Mouse (Mus musculus) stomach, embryonic 16.5 days (tissue): ENCODE measurements around the gene Slc1a5. TPM values are rescaled to one million over a fixed set of nuclear protein-coding genes. Genes with fewer than 3 reads are reported as not detected.

Experiments used
- ATAC-seq: fragments of 200-750 bp; cut with Nextera tagmentation; 2 replicates; pipeline ENCODE4 v1.8.0; 2017; ENCODE audit warnings: moderate number of reproducible peaks, moderate TSS enrichment; ENCODE audit not compliant: insufficient read depth, low FRiP score
- H3K27ac ChIP-seq: fragments of 300-500 bp; sonication (generic); 2 replicates; pipeline ENCODE4 v1.5.1; 2014; ENCODE audit warnings: low read length
- H3K27me3 ChIP-seq: fragments of 300-500 bp; sonication (generic); 2 replicates; pipeline ENCODE4 v1.6.1; 2014; ENCODE audit warnings: low read length, control low read depth, mixed read lengths; ENCODE audit not compliant: control insufficient read depth, insufficient read depth
- H3K36me3 ChIP-seq: fragments of 300-500 bp; sonication (generic); 2 replicates; pipeline ENCODE4 v1.6.1; 2014; ENCODE audit warnings: low read length; ENCODE audit not compliant: control insufficient read depth, insufficient read depth
- H3K4me1 ChIP-seq: fragments of 300-500 bp; sonication (generic); 2 replicates; pipeline ENCODE4 v1.6.1; 2014; ENCODE audit warnings: low read length, control low read depth, mixed read lengths; ENCODE audit not compliant: control insufficient read depth, insufficient read depth
- H3K4me2 ChIP-seq: fragments of 300-500 bp; sonication (generic); 2 replicates; pipeline ENCODE4 v1.6.1; 2014; ENCODE audit warnings: low read depth, low read length, mixed read lengths
- H3K4me3 ChIP-seq: fragments of 300-500 bp; sonication (generic); replicated peaks from 2 replicates; pipeline ENCODE4 v1.5.1; 2014; ENCODE audit warnings: mild to moderate bottlenecking, low read length
- H3K9ac ChIP-seq: fragments of 300-500 bp; sonication (generic); 2 replicates; pipeline ENCODE4 v1.6.1; 2014; ENCODE audit warnings: low read length
- H3K9me3 ChIP-seq: fragments of 300-500 bp; sonication (generic); replicated peaks from 2 replicates; pipeline ENCODE4 v1.6.1; 2016; ENCODE audit warnings: low read length, control low read depth; ENCODE audit not compliant: control insufficient read depth
- WGBS: fragments of 180-500 bp; shearing (Covaris S2); extraction: QIAGEN DNeasy Blood & Tissue Kit; methylation state at CpG from one replicate; pipeline ENCODE4 v1.1.7; 2014; 5-methylcytosine and 5-hydroxymethylcytosine counted together
- polyA plus RNA-seq: library from polyadenylated mRNA; unstranded; fragments of >200 nt; fragmentation: Nextera tagmentation; extraction: Ambion mirVana; gene quantifications from 2 replicates; pipeline ENCODE4 v1.2.1, GENCODE M21; 2015

Slc1a5 gene
- polyA plus RNA-seq, 1 experiment from 2014 or later, result 46.6 TPM

GRCm38 (mm10) chr7:16780076-16780475 is 1.1 kb upstream of the Slc1a5 start:
- Histone ChIP-seq H3K36me3 (no peaks in the 10 kb centered on the region), H3K27ac (no peak overlapping the region), H3K9ac (no peak overlapping the region), H3K9me3 (no peaks in the 10 kb centered on the region), H3K27me3 (no peaks in the 10 kb centered on the region), H3K4me2 (no peak overlapping the region), H3K4me1 (peaks cover 30% of the 10 kb centered on the region), H3K4me3 (no peak overlapping the region)
- WGBS, result 54% methylated on average over 5 of the region's 5 CpGs
- ATAC-seq, result no peak

- Histone ChIP-seq H3K9ac (peak overlapping the region; percentile 87), H3K27me3 (no peaks in the 10 kb centered on the region), H3K27ac (peak overlapping the region; percentile 54), H3K4me1 (peaks cover 34% of the 10 kb centered on the region), H3K9me3 (no peaks in the 10 kb centered on the region), H3K4me2 (peak overlapping the region; percentile 97), H3K36me3 (no peaks in the 10 kb centered on the region), H3K4me3 (peak overlapping the region; percentile 70)
- WGBS, result under 1% methylated on average over 10 of the region's 10 CpGs
- ATAC-seq, result peak; percentile 2; the same call in 1 of the 2 replicates
Observed at GRCm38 (mm10) chr7:16781555-16781815, 345 bp downstream of the Slc1a5 start.

GRCm38 (mm10) chr7:16781816-16782554 is 845 bp downstream of the Slc1a5 start:
- under 1% methylated on average over 60 of the region's 60 CpGs for WGBS
- Histone ChIP-seq H3K9ac (peak overlapping the region; percentile 87), H3K27me3 (no peaks in the 10 kb centered on the region), H3K9me3 (no peaks in the 10 kb centered on the region), H3K36me3 (no peaks in the 10 kb centered on the region), H3K27ac (peak overlapping the region; percentile 54), H3K4me3 (peak overlapping the region; percentile 70), H3K4me1 (peaks cover 34% of the 10 kb centered on the region), H3K4me2 (peak overlapping the region; percentile 97)
- peak; percentile 6; the same call in 1 of the 2 replicates for ATAC-seq

DNA sequence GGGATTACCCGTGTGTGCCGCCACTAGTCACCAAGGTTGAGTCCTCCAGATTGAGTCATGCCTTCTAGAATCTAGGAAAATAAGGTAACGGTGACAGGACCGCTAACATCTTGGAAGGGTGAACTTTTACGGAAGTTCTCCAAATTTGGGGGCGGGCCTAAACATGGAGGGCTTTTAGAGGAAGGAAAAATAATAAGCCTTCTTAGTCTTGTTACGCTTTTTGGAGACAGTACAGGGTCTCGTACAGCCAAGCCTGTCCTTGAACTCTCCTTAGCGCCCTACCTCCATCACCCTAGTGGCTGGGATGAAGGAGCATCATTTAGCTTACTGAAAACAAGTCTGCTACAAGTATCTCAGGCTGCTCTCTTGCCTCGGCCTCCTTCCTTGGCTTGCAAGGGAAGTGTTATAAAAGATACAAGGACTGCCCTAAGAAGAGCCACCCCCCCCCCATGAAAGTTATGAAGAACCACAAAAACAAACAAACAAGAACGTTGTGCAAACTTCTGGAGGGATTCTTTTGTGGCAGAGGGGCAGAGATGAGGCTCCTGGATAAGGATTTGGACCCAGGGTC is 1.5 kb downstream of the Slc1a5 start:
- 4% methylated on average over 11 of the region's 11 CpGs for WGBS
- no peak overlapping the region for H3K27ac ChIP-seq
- H3K4me1 ChIP-seq, result peaks cover 34% of the 10 kb centered on the region
- H3K9me3 ChIP-seq, result no peaks in the 10 kb centered on the region
- H3K4me3 ChIP-seq, result peak overlapping the region; percentile 70
- peak overlapping the region; percentile 97 for H3K4me2 ChIP-seq
- no peaks in the 10 kb centered on the region for H3K27me3 ChIP-seq
- no peaks in the 10 kb centered on the region for H3K36me3 ChIP-seq
- no peak for ATAC-seq
- peak overlapping the region; percentile 87 for H3K9ac ChIP-seq

DNA sequence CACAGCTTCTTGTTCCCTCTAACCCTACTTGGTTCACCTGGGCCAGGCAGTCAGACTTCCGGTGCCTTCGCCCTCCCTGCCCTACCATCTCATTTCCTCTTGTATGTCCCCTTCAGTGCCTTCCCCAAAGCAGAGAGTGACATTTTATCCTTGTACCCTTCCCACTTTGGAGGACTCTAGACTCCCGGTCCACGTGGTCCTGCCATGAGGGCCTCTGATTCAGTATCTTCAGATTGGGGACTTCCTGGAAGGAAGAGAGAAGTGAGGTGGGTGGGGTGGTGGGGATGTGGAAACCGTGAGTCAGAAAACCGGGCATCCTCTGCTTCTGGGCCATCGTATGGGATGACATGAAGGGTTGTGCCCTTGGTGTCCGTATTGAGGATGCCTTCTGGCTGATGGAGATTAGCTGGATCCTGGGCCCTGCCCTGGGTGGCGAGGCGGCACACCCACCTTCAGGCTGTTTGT is 2.1 kb downstream of the Slc1a5 start:
- Histone ChIP-seq H3K4me2 (peak overlapping the region; percentile 97), H3K9me3 (no peaks in the 10 kb centered on the region), H3K36me3 (no peaks in the 10 kb centered on the region), H3K27ac (no peak overlapping the region), H3K4me1 (peaks cover 34% of the 10 kb centered on the region), H3K4me3 (peak overlapping the region; percentile 70), H3K27me3 (no peaks in the 10 kb centered on the region), H3K9ac (peak overlapping the region; percentile 87)
- 0 out of 2 replicates have a peak, but pooled peaks have one; percentile 11 for ATAC-seq
- 23% methylated on average over 10 of the region's 10 CpGs for WGBS

DNA sequence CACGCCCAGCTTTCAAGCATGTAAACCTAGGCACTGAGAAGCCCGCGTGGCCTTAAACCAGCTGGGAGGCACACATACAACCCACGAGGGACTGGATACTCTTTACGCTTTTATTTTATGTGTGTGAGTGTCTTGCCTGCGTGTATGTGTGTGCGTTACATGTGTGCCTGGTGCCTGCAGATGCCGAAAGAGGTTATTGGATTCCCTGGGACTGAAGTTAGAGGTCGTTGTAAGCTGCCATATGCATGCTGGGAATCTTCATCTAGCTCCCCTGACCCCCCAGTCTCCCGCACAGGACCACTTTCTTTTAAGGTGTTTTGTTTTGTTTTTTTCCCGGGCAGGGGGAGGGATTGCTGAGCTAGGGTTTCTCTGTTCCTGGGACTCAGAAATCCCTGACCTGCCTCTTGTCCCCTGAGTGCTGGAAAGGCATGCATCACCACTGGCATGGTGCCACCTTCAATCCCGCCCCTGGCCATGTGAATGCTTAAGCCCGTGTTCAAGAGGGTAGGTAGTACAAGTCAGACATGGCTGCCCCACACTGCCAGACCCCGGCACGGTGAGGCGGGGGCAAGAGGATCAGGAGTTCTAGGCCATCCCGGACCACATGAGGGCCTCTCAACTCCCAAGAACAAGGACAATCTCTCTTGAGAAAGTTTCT is 2.7 kb downstream of the Slc1a5 start:
- WGBS, result 40% methylated on average over 17 of the region's 17 CpGs
- Histone ChIP-seq H3K4me2 (peak overlapping the region; percentile 97), H3K9me3 (no peaks in the 10 kb centered on the region), H3K36me3 (no peaks in the 10 kb centered on the region), H3K27ac (no peak overlapping the region), H3K4me3 (peak overlapping the region; percentile 70), H3K4me1 (peaks cover 34% of the 10 kb centered on the region), H3K27me3 (no peaks in the 10 kb centered on the region), H3K9ac (peak overlapping the region; percentile 87)
- no peak for ATAC-seq

DNA sequence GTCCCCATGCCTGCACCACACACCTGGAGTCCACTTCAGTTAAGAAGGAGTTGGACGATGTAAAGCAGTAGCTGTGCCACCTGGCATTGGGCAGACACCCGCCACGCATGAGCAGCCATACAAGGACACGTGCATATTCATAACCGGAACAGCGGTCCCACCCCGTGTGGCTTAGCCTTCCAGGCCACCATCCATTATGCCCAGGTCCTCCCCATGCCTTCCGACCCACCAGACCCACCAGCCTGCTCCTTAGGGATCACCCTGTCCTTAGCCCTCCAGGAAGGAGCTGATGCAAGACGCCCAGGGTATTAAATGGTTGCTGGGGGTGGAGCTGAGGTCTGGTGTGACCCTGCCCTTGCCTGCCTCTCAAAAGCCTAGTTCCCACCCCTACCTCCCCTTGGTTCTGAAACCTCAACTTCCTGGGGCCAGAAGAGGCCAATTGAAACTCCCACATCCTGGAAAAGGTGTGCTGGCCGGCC is 3.4 kb downstream of the Slc1a5 start:
- Histone ChIP-seq H3K4me3 (peak overlapping the region; percentile 70), H3K27ac (no peak overlapping the region), H3K27me3 (no peaks in the 10 kb centered on the region), H3K36me3 (0 out of 2 replicates have a peak, but pooled peaks cover 3% of the 10 kb centered on the region), H3K4me1 (peaks cover 34% of the 10 kb centered on the region), H3K9me3 (no peaks in the 10 kb centered on the region), H3K9ac (peak overlapping the region; percentile 87; the same call in 1 of the 2 replicates), H3K4me2 (peak overlapping the region; percentile 97)
- WGBS, result 76% methylated on average over 10 of the region's 10 CpGs
- ATAC-seq, result no peak

GRCm38 (mm10) chr7:16785541-16786083 is 4.5 kb downstream of the Slc1a5 start:
- 75% methylated on average over 8 of the region's 8 CpGs for WGBS
- no peak overlapping the region for H3K4me3 ChIP-seq

More at GRCm38 (mm10) chr7:16785541-16786083, 4.5 kb downstream of the Slc1a5 start:
- Histone ChIP-seq H3K4me1 (peaks cover 34% of the 10 kb centered on the region), H3K4me2 (no peak overlapping the region), H3K9ac (no peak overlapping the region), H3K27me3 (no peaks in the 10 kb centered on the region), H3K36me3 (0 out of 2 replicates have a peak, but pooled peaks cover 3% of the 10 kb centered on the region), H3K27ac (no peak overlapping the region), H3K9me3 (no peaks in the 10 kb centered on the region)
- ATAC-seq, result no peak
